Mouse (Mus musculus): ENCODE data around the gene Zup1. TPM values are rescaled to one million over a fixed set of nuclear protein-coding genes. Genes with fewer than 3 reads are reported as not detected.
A peak's percentile ranks its signal among the peaks of the same experiment; 100 is the strongest.
"Not testable (repeated sequence)": the region's sequence is repeated elsewhere in the genome, so short reads cannot be mapped to it uniquely, and the experiment has no call there.

The Zup1 gene
- polyA plus RNA-seq (2014; fragmentation: Nextera tagmentation; extraction: Ambion mirVana) = 24.3 and 25.8 TPM in 2 replicates

GRCm38 (mm10) chr10:33950803-33951583 is at the start of gene Zup1:
Zup1 (minus strand) TSS chr10:33951269.
- WGBS = 4% methylated on average over 42 of the region's 42 CpGs
- Histone ChIP-seq H3K27ac (ENCODE audit: low read depth, low read length) (0 out of 2 replicates have a peak within 1 kb of the TSS, but pooled peaks have one; percentile 29), H3K36me3 (ENCODE audit: control insufficient read depth, insufficient read depth, low read length) (0 out of 2 replicates have a peak, but pooled peaks cover 4% of the 10 kb centered on the region), H3K27me3 (ENCODE audit: control insufficient read depth, insufficient read depth, low read length) (no peaks in the 10 kb centered on the region), H3K9ac (replicated peaks; ENCODE audit: low read depth, low read length) (peak within 1 kb of the TSS; percentile 76), H3K4me1 (ENCODE audit: control insufficient read depth, insufficient read depth, low read length) (peaks cover 10% of the 10 kb centered on the region; the same call in 1 of the 2 replicates), H3K4me3 (ENCODE audit: low read depth, low read length) (peak within 1 kb of the TSS; percentile 56), H3K4me2 (ENCODE audit: low read depth, low read length) (peak within 1 kb of the TSS; percentile 65), H3K9me3 (ENCODE audit: control insufficient read depth, low read length) (no peaks in the 10 kb centered on the region)
- ATAC-seq (ENCODE audit: low read depth) = peak; percentile 98

GRCm38 (mm10) chr10:33998397-33998796 is 47.3 kb upstream of the Zup1 start:
- H3K4me3 ChIP-seq (ENCODE audit: low read depth, low read length) = no peak overlapping the region
- no peak overlapping the region for H3K9ac ChIP-seq (replicated peaks; ENCODE audit: low read depth, low read length)
- H3K27ac ChIP-seq (ENCODE audit: low read depth, low read length) = no peak overlapping the region
- no peaks in the 10 kb centered on the region for H3K9me3 ChIP-seq (ENCODE audit: control insufficient read depth, low read length)
- H3K27me3 ChIP-seq (ENCODE audit: control insufficient read depth, insufficient read depth, low read length) = no peaks in the 10 kb centered on the region
- H3K4me2 ChIP-seq (ENCODE audit: low read depth, low read length) = no peak overlapping the region
- H3K36me3 ChIP-seq (ENCODE audit: control insufficient read depth, insufficient read depth, low read length) = peaks cover 33% of the 10 kb centered on the region
- no peaks in the 10 kb centered on the region for H3K4me1 ChIP-seq (ENCODE audit: control insufficient read depth, insufficient read depth, low read length)
- ATAC-seq (ENCODE audit: low read depth) = no peak

GRCm38 (mm10) chr10:33996686-33997085 is 45.6 kb upstream of the Zup1 start:
- WGBS = 96% methylated on average over 6 of the region's 8 CpGs
- H3K36me3 ChIP-seq (ENCODE audit: control insufficient read depth, insufficient read depth, low read length) = peaks cover 37% of the 10 kb centered on the region
- not testable (repeated sequence) for H3K27me3 ChIP-seq (ENCODE audit: control insufficient read depth, insufficient read depth, low read length); H3K9ac ChIP-seq (replicated peaks; ENCODE audit: low read depth, low read length); ATAC-seq (ENCODE audit: low read depth); H3K4me1 ChIP-seq (ENCODE audit: control insufficient read depth, insufficient read depth, low read length); H3K4me2 ChIP-seq (ENCODE audit: low read depth, low read length); H3K4me3 ChIP-seq (ENCODE audit: low read depth, low read length); H3K27ac ChIP-seq (ENCODE audit: low read depth, low read length); H3K9me3 ChIP-seq (ENCODE audit: control insufficient read depth, low read length)

GRCm38 (mm10) chr10:33986771-33987170 is 35.7 kb upstream of the Zup1 start:
- H3K27ac ChIP-seq (ENCODE audit: low read depth, low read length) = no peak overlapping the region
- H3K4me3 ChIP-seq (ENCODE audit: low read depth, low read length) = no peak overlapping the region
- no peaks in the 10 kb centered on the region for H3K27me3 ChIP-seq (ENCODE audit: control insufficient read depth, insufficient read depth, low read length)
- no peaks in the 10 kb centered on the region; the same call in 1 of the 2 replicates for H3K36me3 ChIP-seq (ENCODE audit: control insufficient read depth, insufficient read depth, low read length)
- H3K9ac ChIP-seq (replicated peaks; ENCODE audit: low read depth, low read length) = no peak overlapping the region
- no peaks in the 10 kb centered on the region for H3K4me1 ChIP-seq (ENCODE audit: control insufficient read depth, insufficient read depth, low read length)
- ATAC-seq (ENCODE audit: low read depth) = peak; percentile 84
- no peak overlapping the region for H3K4me2 ChIP-seq (ENCODE audit: low read depth, low read length)
- 31% methylated on average over 4 of the region's 4 CpGs for WGBS
- H3K9me3 ChIP-seq (ENCODE audit: control insufficient read depth, low read length) = no peaks in the 10 kb centered on the region

- H3K4me2 ChIP-seq (ENCODE audit: low read depth, low read length) = no peak overlapping the region
- H3K4me3 ChIP-seq (ENCODE audit: low read depth, low read length) = no peak overlapping the region
- no peaks in the 10 kb centered on the region for H3K4me1 ChIP-seq (ENCODE audit: control insufficient read depth, insufficient read depth, low read length)
- H3K27ac ChIP-seq (ENCODE audit: low read depth, low read length) = no peak overlapping the region
- H3K27me3 ChIP-seq (ENCODE audit: control insufficient read depth, insufficient read depth, low read length) = no peaks in the 10 kb centered on the region
- WGBS = 94% methylated on average over 7 of the region's 7 CpGs
- no peak overlapping the region for H3K9ac ChIP-seq (replicated peaks; ENCODE audit: low read depth, low read length)
- no peak for ATAC-seq (ENCODE audit: low read depth)
- no peaks in the 10 kb centered on the region for H3K36me3 ChIP-seq (ENCODE audit: control insufficient read depth, insufficient read depth, low read length)
- H3K9me3 ChIP-seq (ENCODE audit: control insufficient read depth, low read length) = no peaks in the 10 kb centered on the region
These were observed 23.9 kb upstream of the Zup1 start for GRCm38 (mm10) chr10:33974781-33975494.

GRCm38 (mm10) chr10:33952509-33952908 is 1.4 kb upstream of the Zup1 start:
- Histone ChIP-seq H3K9ac (replicated peaks; ENCODE audit: low read depth, low read length) (no peak overlapping the region), H3K27me3 (ENCODE audit: control insufficient read depth, insufficient read depth, low read length) (no peaks in the 10 kb centered on the region), H3K9me3 (ENCODE audit: control insufficient read depth, low read length) (no peaks in the 10 kb centered on the region), H3K4me1 (ENCODE audit: control insufficient read depth, insufficient read depth, low read length) (peaks cover 10% of the 10 kb centered on the region; the same call in 1 of the 2 replicates), H3K4me2 (ENCODE audit: low read depth, low read length) (no peak overlapping the region), H3K4me3 (ENCODE audit: low read depth, low read length) (no peak overlapping the region), H3K27ac (ENCODE audit: low read depth, low read length) (no peak overlapping the region), H3K36me3 (ENCODE audit: control insufficient read depth, insufficient read depth, low read length) (0 out of 2 replicates have a peak, but pooled peaks cover 4% of the 10 kb centered on the region)
- 79% methylated on average over 3 of the region's 3 CpGs for WGBS
- ATAC-seq (ENCODE audit: low read depth) = no peak

GRCm38 (mm10) chr10:33946336-33946735 is 4.7 kb downstream of the Zup1 start:
- ATAC-seq (ENCODE audit: low read depth) = no peak
- Histone ChIP-seq H3K27me3 (ENCODE audit: control insufficient read depth, insufficient read depth, low read length) (no peaks in the 10 kb centered on the region), H3K9ac (replicated peaks; ENCODE audit: low read depth, low read length) (no peak overlapping the region), H3K27ac (ENCODE audit: low read depth, low read length) (no peak overlapping the region), H3K9me3 (ENCODE audit: control insufficient read depth, low read length) (no peaks in the 10 kb centered on the region), H3K4me1 (ENCODE audit: control insufficient read depth, insufficient read depth, low read length) (peaks cover 10% of the 10 kb centered on the region; the same call in 1 of the 2 replicates), H3K36me3 (ENCODE audit: control insufficient read depth, insufficient read depth, low read length) (peaks cover 9% of the 10 kb centered on the region; the same call in 1 of the 2 replicates), H3K4me3 (ENCODE audit: low read depth, low read length) (no peak overlapping the region), H3K4me2 (ENCODE audit: low read depth, low read length) (no peak overlapping the region)
- whole genome bisulfite sequencing = 87% methylated on average over 2 of the region's 2 CpGs

- WGBS = 93% methylated on average over 3 of the region's 3 CpGs
- no peak overlapping the region for H3K4me2 ChIP-seq (ENCODE audit: low read depth, low read length)
- peaks cover 10% of the 10 kb centered on the region; the same call in 1 of the 2 replicates for H3K4me1 ChIP-seq (ENCODE audit: control insufficient read depth, insufficient read depth, low read length)
- H3K4me3 ChIP-seq (ENCODE audit: low read depth, low read length) = no peak overlapping the region
- H3K27me3 ChIP-seq (ENCODE audit: control insufficient read depth, insufficient read depth, low read length) = no peaks in the 10 kb centered on the region
- no peak overlapping the region for H3K9ac ChIP-seq (replicated peaks; ENCODE audit: low read depth, low read length)
- no peaks in the 10 kb centered on the region for H3K9me3 ChIP-seq (ENCODE audit: control insufficient read depth, low read length)
- H3K36me3 ChIP-seq (ENCODE audit: control insufficient read depth, insufficient read depth, low read length) = peaks cover 9% of the 10 kb centered on the region; the same call in 1 of the 2 replicates
- no peak overlapping the region for H3K27ac ChIP-seq (ENCODE audit: low read depth, low read length)
- 0 out of 2 replicates have a peak, but pooled peaks have one; percentile 31 for ATAC-seq (ENCODE audit: low read depth)
These were observed 5.7 kb downstream of the Zup1 start for GRCm38 (mm10) chr10:33945390-33945789.

GRCm38 (mm10) chr10:33940702-33941101 is 10.4 kb downstream of the Zup1 start:
- ATAC-seq (ENCODE audit: low read depth) = no peak
- H3K36me3 ChIP-seq (ENCODE audit: control insufficient read depth, insufficient read depth, low read length) = peaks cover 21% of the 10 kb centered on the region

More at GRCm38 (mm10) chr10:33940702-33941101, 10.4 kb downstream of the Zup1 start:
- no peak overlapping the region for H3K9ac ChIP-seq (replicated peaks; ENCODE audit: low read depth, low read length)
- no peak overlapping the region for H3K27ac ChIP-seq (ENCODE audit: low read depth, low read length)
- H3K27me3 ChIP-seq (ENCODE audit: control insufficient read depth, insufficient read depth, low read length) = no peaks in the 10 kb centered on the region
- no peaks in the 10 kb centered on the region for H3K4me1 ChIP-seq (ENCODE audit: control insufficient read depth, insufficient read depth, low read length)
- no peaks in the 10 kb centered on the region for H3K9me3 ChIP-seq (ENCODE audit: control insufficient read depth, low read length)
- H3K4me3 ChIP-seq (ENCODE audit: low read depth, low read length) = no peak overlapping the region
- no peak overlapping the region for H3K4me2 ChIP-seq (ENCODE audit: low read depth, low read length)

Data from neural tube, embryonic 14.5 days (tissue).